Mouse (Mus musculus) neural tube, embryonic 11.5 days (tissue): ENCODE results near the gene Cacna1e. TPM values are rescaled to one million over a fixed set of nuclear protein-coding genes. Genes with fewer than 3 reads are reported as not detected.

ENCODE experiments used
- ATAC-seq: fragments of 200-750 bp; cut with Nextera tagmentation; 2 replicates; pipeline ENCODE4 v1.8.0; 2017; ENCODE audit warnings: moderate number of reproducible peaks, mild to moderate bottlenecking, moderate TSS enrichment, moderate library complexity; ENCODE audit not compliant: insufficient read depth, low FRiP score, low TSS enrichment
- DNase-seq: peaks from one replicate; pipeline ENCODE4 v3.0.0-alpha.2; 2015; ENCODE audit warnings: low spot score
- H3K27ac ChIP-seq: fragments of 300-500 bp; sonication (generic); 2 replicates; pipeline ENCODE4 v1.5.1; 2014; ENCODE audit warnings: low read depth, mild to moderate bottlenecking, low read length
- H3K27me3 ChIP-seq: fragments of 300-500 bp; sonication (generic); 2 replicates; pipeline ENCODE4 v1.6.1; 2014; ENCODE audit warnings: mild to moderate bottlenecking, low read length, mixed read lengths; ENCODE audit not compliant: control insufficient read depth, insufficient read depth
- H3K36me3 ChIP-seq: fragments of 300-500 bp; sonication (generic); 2 replicates; pipeline ENCODE4 v1.6.1; 2014; ENCODE audit warnings: mild to moderate bottlenecking, low read length, moderate library complexity, mixed read lengths; ENCODE audit not compliant: control insufficient read depth, insufficient read depth
- H3K4me1 ChIP-seq: fragments of 300-500 bp; sonication (generic); 2 replicates; pipeline ENCODE4 v1.6.1; 2014; ENCODE audit warnings: low read length, mixed read lengths; ENCODE audit not compliant: control insufficient read depth, insufficient read depth
- H3K4me2 ChIP-seq: fragments of 300-500 bp; sonication (generic); 2 replicates; pipeline ENCODE4 v1.6.1; 2014; ENCODE audit warnings: low read depth, mild to moderate bottlenecking, moderate library complexity
- H3K4me3 ChIP-seq: fragments of 300-500 bp; sonication (generic); 2 replicates; pipeline ENCODE4 v1.5.1; 2014; ENCODE audit warnings: low read depth, low read length
- H3K9ac ChIP-seq: fragments of 300-500 bp; sonication (generic); 2 replicates; pipeline ENCODE4 v1.6.1; 2014; ENCODE audit warnings: mild to moderate bottlenecking, low read length
- H3K9me3 ChIP-seq: fragments of 300-500 bp; sonication (generic); 2 replicates; pipeline ENCODE4 v1.6.1; 2016; ENCODE audit warnings: low read length; ENCODE audit not compliant: control insufficient read depth
- WGBS: fragments of 180-500 bp; shearing (Covaris S2); extraction: QIAGEN DNeasy Blood & Tissue Kit; methylation state at CpG from one replicate; pipeline ENCODE4 v1.1.7; 2014; 5-methylcytosine and 5-hydroxymethylcytosine counted together
- polyA plus RNA-seq: library from polyadenylated mRNA; unstranded; fragments of >200 nt; fragmentation: Nextera tagmentation; extraction: Ambion mirVana; gene quantifications from 2 replicates; pipeline ENCODE4 v1.2.1, GENCODE M21; 2014

Gene Cacna1e
- polyA plus RNA-seq, 1 experiment from 2014 or later, result 2.8 TPM

DNA sequence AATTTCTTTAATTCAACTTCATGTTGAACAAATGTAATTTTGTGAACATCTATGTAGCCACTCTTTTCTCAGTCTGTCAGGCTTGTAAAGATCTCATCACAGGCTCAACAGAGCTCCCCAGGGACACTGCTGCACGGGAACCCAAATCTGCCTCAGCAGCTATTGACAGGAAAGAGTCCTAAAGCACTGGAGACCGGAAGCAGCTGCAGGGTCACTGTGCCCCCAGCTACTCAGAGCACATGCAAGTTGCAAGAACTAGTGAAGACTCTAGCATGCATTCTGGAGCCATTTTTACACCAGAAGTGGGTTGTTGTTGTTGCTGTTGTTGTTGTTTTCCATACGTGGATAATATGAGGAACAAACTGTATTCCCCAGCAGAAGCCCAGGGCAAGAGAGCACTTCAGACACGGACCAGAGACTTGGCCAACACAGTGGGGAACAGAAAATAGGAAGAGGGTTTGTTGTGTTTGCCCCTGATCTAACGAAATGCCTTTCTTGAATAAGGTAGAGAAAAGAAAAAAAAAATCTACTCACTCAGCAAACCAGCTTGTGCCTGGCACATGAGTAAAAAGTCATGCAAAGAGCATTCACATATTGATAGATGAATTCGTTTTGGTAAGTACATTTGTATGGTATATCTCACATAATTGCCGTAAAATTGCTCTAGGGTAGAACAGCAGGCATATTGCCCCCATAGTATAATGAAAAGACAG, 266.4 kb downstream of the Cacna1e start:
- ATAC-seq (no peak), DNase-seq (peak; percentile 23)
- Histone ChIP-seq H3K4me2 (no peak overlapping the region), H3K9ac (no peak overlapping the region), H3K27ac (no peak overlapping the region), H3K4me3 (no peak overlapping the region), H3K27me3 (no peaks in the 10 kb centered on the region), H3K9me3 (no peaks in the 10 kb centered on the region), H3K4me1 (no peaks in the 10 kb centered on the region), H3K36me3 (no peaks in the 10 kb centered on the region)
- WGBS, result 57% methylated on average over 7 of the region's 7 CpGs

DNA sequence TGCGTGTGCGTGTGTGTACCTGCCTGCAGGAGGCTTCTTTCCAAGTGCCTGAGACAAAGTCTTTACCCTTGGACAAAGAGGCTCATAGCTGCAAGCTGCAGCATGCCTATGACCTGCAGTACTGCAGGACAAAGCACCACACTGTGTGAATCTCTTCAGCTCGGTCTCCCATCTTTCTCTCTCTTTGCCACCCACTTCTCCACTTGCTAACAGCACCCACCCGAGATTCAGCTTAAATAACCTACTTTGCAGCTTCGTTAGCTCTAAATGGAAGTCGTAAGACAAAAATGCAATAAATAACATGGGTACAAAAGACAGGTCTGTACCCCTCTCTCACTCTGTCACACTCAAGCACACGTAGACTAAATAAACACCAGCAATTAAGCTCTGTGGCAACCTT, 268.5 kb downstream of the Cacna1e start:
- Histone ChIP-seq H3K27ac (no peak overlapping the region), H3K27me3 (no peaks in the 10 kb centered on the region), H3K36me3 (no peaks in the 10 kb centered on the region), H3K4me3 (no peak overlapping the region), H3K4me2 (no peak overlapping the region), H3K9me3 (no peaks in the 10 kb centered on the region), H3K9ac (no peak overlapping the region), H3K4me1 (no peaks in the 10 kb centered on the region)
- no peak for ATAC-seq
- no peak for DNase-seq
- 72% methylated on average over 7 of the region's 7 CpGs for WGBS

DNA sequence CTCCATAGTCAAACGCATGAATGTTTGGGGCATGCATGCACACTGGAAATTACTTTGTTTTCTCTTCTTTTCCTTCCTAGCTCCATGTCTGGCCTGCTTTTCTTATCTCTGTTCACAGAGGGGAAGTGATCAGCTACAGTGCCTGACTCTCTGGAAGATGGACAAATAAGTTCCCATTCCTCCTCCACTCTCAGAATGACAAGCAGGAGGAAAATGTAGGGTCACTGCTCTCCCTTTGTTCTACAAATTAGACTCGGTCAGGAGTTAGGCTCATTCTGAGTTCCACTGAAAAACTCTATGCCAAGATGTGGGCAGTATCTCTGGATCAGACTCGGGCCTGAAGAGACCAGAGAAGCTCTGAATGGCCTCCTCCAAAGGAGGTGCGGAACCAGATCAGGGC, 275.8 kb downstream of the Cacna1e start:
- Histone ChIP-seq H3K27ac (no peak overlapping the region), H3K4me1 (no peaks in the 10 kb centered on the region)

DNA sequence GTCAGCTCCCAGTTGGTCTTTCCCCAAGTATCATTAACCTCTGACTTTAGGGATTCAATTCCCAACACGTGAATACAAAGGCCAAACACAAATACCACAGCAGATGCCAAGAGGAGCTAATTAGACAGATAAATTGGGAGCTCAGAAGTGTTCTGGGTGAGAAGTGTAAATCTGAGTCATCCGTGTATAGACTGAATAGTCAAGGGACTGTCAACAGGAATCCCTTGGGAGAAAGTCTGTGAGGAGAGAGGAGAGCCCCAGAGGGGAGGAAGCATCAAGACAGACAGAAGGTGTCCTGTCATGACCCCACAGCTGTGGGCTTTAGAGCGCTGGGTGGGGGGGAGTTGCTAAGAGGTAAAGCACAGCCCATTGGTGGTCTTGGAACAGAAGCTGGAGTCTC, 276.9 kb downstream of the Cacna1e start:
- Histone ChIP-seq H3K4me3 (no peak overlapping the region), H3K4me2 (no peak overlapping the region), H3K9ac (no peak overlapping the region), H3K9me3 (no peaks in the 10 kb centered on the region), H3K4me1 (no peaks in the 10 kb centered on the region), H3K27me3 (no peaks in the 10 kb centered on the region), H3K27ac (no peak overlapping the region), H3K36me3 (no peaks in the 10 kb centered on the region)
- ATAC-seq (no peak), DNase-seq (no peak)
- WGBS, result 62% methylated on average over 3 of the region's 3 CpGs

More for the DNA sequence above, 275.8 kb downstream of the Cacna1e start:
- Histone ChIP-seq H3K4me3 (no peak overlapping the region), H3K9me3 (no peaks in the 10 kb centered on the region), H3K9ac (no peak overlapping the region), H3K27me3 (no peaks in the 10 kb centered on the region), H3K4me2 (no peak overlapping the region), H3K36me3 (no peaks in the 10 kb centered on the region)
- 63% methylated on average over 4 of the region's 4 CpGs for WGBS
- ATAC-seq (no peak), DNase-seq (no peak)

DNA sequence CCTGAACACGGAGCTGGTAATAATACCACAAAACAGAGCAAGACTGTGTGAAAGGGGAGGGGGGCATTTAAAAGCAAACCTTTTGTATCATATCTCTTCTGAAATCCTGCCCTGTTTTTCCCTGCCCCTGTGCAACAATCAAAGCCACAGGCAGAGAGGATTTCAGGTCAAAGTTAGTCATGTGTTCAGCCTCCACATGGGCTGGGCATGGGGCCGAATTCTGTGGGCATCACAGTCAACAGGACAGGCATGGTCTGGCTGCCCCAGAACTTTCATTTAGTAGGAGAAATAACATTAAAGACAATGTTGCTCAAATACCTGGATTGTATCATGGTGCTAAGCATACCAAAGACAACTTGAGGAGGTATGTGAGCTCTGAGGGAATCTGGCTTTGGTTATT, 278.7 kb downstream of the Cacna1e start:
- H3K9ac ChIP-seq, result no peak overlapping the region
- H3K27ac ChIP-seq, result no peak overlapping the region
- DNase-seq (no peak), ATAC-seq (no peak)
- H3K4me1 ChIP-seq, result no peaks in the 10 kb centered on the region
- H3K36me3 ChIP-seq, result no peaks in the 10 kb centered on the region
- no peak overlapping the region for H3K4me2 ChIP-seq
- H3K27me3 ChIP-seq, result no peaks in the 10 kb centered on the region
- no peaks in the 10 kb centered on the region for H3K9me3 ChIP-seq
- 93% methylated on average over 2 of the region's 2 CpGs for WGBS
- no peak overlapping the region for H3K4me3 ChIP-seq

DNA sequence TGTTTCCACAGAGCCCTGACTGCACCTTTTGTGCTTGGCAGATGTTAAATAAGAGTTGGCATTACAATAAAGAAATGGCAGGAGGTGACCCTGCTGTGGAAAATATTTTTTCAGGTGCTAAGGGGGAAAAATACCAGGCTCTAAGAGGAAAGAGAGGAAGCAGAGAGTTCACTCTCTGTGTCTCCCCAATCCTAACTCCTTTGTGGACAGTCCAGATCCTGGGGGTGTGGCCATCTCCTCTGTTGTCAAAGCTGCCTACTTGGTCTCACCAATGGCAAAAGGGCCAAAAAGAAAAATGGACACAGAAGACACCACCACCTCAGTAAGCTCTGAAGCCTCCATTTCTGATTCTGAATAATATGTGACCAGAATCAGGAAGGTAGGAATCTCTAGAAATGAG, 280.5 kb downstream of the Cacna1e start:
- no peak for DNase-seq
- H3K36me3 ChIP-seq, result no peaks in the 10 kb centered on the region
- no peak overlapping the region for H3K4me3 ChIP-seq
- no peak overlapping the region for H3K27ac ChIP-seq
- ATAC-seq, result no peak
- no peaks in the 10 kb centered on the region for H3K9me3 ChIP-seq
- no peaks in the 10 kb centered on the region for H3K4me1 ChIP-seq
- H3K9ac ChIP-seq, result no peak overlapping the region
- H3K4me2 ChIP-seq, result no peak overlapping the region
- no peaks in the 10 kb centered on the region for H3K27me3 ChIP-seq

DNA sequence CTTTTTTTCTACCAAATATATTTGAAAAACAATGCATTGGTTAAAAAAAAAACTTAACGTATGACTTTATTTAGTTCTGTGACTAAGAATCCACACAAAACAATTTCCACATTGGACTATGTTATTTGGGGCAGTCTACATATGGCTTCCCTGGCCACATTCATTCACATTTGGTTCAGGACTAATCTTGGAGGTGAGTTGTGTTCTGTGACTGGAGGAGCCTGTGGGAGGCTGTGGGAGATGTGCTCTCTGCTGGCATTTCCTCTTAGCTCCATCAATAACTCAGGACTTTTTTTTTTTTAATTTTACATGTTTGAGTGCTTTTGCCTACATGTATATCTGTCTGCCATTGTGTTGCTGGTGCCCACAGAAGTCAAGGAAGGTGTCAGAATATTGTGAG, 281.8 kb downstream of the Cacna1e start:
- no peaks in the 10 kb centered on the region for H3K36me3 ChIP-seq
- no peak overlapping the region for H3K27ac ChIP-seq
- WGBS, result 95% methylated on average over 1 of the region's 1 CpGs
- H3K27me3 ChIP-seq, result no peaks in the 10 kb centered on the region
- H3K4me3 ChIP-seq, result no peak overlapping the region
- H3K9ac ChIP-seq, result no peak overlapping the region
- H3K9me3 ChIP-seq, result no peaks in the 10 kb centered on the region
- DNase-seq (no peak), ATAC-seq (no peak)
- H3K4me2 ChIP-seq, result no peak overlapping the region
- no peaks in the 10 kb centered on the region for H3K4me1 ChIP-seq

DNA sequence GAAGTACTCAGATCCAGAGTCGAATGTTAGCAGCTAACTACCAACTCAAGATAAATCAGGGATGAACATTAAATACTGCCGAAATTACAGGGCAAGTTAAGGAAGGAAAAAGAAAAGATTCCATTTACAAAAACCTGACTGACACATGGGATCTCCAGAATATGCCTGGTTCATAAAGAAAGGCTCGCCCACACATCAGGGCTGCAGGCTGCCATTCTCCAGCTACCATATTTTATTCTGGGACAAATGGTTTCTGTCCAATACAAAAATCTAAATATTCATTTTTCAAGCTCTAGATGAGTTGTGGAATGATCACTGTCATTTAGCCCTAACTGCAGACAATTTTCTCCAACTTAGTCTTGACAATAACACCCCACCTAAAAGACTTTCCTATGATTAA, 301.8 kb downstream of the Cacna1e start:
- WGBS, result 86% methylated on average over 3 of the region's 3 CpGs

DNA sequence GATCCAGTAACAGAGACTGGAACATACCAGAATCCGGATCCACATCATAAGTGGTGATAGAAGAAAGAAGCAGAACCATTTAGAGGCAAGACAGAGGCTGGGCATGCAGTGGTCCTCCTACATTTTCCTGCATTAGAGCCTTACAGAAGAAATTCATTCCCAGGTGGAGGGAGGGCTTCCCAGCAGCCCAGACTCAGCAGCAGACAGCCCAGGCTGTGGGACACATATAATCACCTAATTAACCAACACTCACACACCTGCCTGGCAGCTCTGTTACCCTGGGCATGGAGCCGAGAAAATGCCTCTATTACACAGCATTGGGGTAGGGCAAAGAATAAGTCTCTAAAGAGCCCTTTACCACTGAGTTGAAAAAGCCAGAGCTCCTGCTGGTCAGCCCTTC, 304.4 kb downstream of the Cacna1e start:
- Histone ChIP-seq H3K9me3 (no peaks in the 10 kb centered on the region), H3K27ac (no peak overlapping the region), H3K4me1 (no peaks in the 10 kb centered on the region), H3K27me3 (no peaks in the 10 kb centered on the region), H3K4me2 (no peak overlapping the region), H3K36me3 (no peaks in the 10 kb centered on the region), H3K4me3 (no peak overlapping the region), H3K9ac (no peak overlapping the region)
- DNase-seq (no peak), ATAC-seq (no peak)
- 90% methylated on average over 2 of the region's 2 CpGs for WGBS

More for the DNA sequence above, 301.8 kb downstream of the Cacna1e start:
- H3K4me1 ChIP-seq, result no peaks in the 10 kb centered on the region
- no peaks in the 10 kb centered on the region for H3K27me3 ChIP-seq
- H3K9ac ChIP-seq, result no peak overlapping the region
- no peak for DNase-seq
- H3K27ac ChIP-seq, result no peak overlapping the region
- H3K9me3 ChIP-seq, result no peaks in the 10 kb centered on the region
- no peaks in the 10 kb centered on the region for H3K36me3 ChIP-seq
- ATAC-seq, result no peak
- H3K4me2 ChIP-seq, result no peak overlapping the region
- H3K4me3 ChIP-seq, result no peak overlapping the region
